Mouse (Mus musculus) heart, embryonic 12.5 days (tissue): Measurements from ENCODE around the gene Cacna2d2. TPM values are rescaled to one million over a fixed set of nuclear protein-coding genes. Genes with fewer than 3 reads are reported as not detected.
A peak's percentile ranks its signal among the peaks of the same experiment; 100 is the strongest.

Source experiments
- ATAC-seq: fragments of 200-750 bp; cut with Nextera tagmentation; 2 replicates; pipeline ENCODE4 v1.8.0; 2017; ENCODE audit warnings: moderate TSS enrichment, moderate library complexity; ENCODE audit not compliant: insufficient number of reproducible peaks, low FRiP score
- H3K27ac ChIP-seq: fragments of 300-500 bp; sonication (generic); 2 replicates; pipeline ENCODE4 v1.5.1; 2016; ENCODE audit warnings: mild to moderate bottlenecking, moderate library complexity; ENCODE audit not compliant: poor library complexity, severe bottlenecking
- H3K27me3 ChIP-seq: fragments of 300-500 bp; sonication (generic); replicated peaks from 2 replicates; pipeline ENCODE4 v1.6.1; 2016; ENCODE audit warnings: mild to moderate bottlenecking, moderate library complexity
- H3K36me3 ChIP-seq: fragments of 300-500 bp; sonication (generic); 2 replicates; pipeline ENCODE4 v1.6.1; 2016; ENCODE audit warnings: mild to moderate bottlenecking, moderate library complexity
- H3K4me1 ChIP-seq: fragments of 300-500 bp; sonication (generic); replicated peaks from 2 replicates; pipeline ENCODE4 v1.6.1; 2016; ENCODE audit warnings: mild to moderate bottlenecking
- H3K4me2 ChIP-seq: fragments of 300-500 bp; sonication (generic); 2 replicates; pipeline ENCODE4 v1.6.1; 2016; ENCODE audit warnings: mild to moderate bottlenecking, moderate library complexity
- H3K4me3 ChIP-seq: fragments of 300-500 bp; sonication (generic); 2 replicates; pipeline ENCODE4 v1.5.1; 2016; ENCODE audit warnings: mild to moderate bottlenecking
- H3K9ac ChIP-seq: fragments of 300-500 bp; sonication (generic); 2 replicates; pipeline ENCODE4 v1.6.1; 2016; ENCODE audit warnings: mild to moderate bottlenecking, moderate library complexity
- H3K9me3 ChIP-seq: fragments of 300-500 bp; sonication (generic); replicated peaks from 2 replicates; pipeline ENCODE4 v1.6.1; 2016; ENCODE audit warnings: mild to moderate bottlenecking, moderate library complexity
- WGBS: fragments of 180-500 bp; shearing (Covaris S2); methylation state at CpG from one replicate; pipeline ENCODE4 v1.1.7; 2016; 5-methylcytosine and 5-hydroxymethylcytosine counted together
- polyA plus RNA-seq: library from polyadenylated mRNA; unstranded; fragments of >200 nt; fragmentation: Nextera tagmentation; extraction: Ambion mirVana; gene quantifications from 2 replicates; pipeline ENCODE4 v1.2.1, GENCODE M21; 2016

Cacna2d2 gene
- polyA plus RNA-seq, 1 experiment from 2014 or later = 6.2 TPM

GRCm38 (mm10) chr9:107539940-107540339 is 140.5 kb downstream of the Cacna2d2 start:
- H3K9me3 ChIP-seq = no peaks in the 10 kb centered on the region
- ATAC-seq = no peak
- WGBS = 92% methylated on average over 8 of the region's 8 CpGs
- H3K4me1 ChIP-seq = peaks cover 42% of the 10 kb centered on the region
- peaks cover 53% of the 10 kb centered on the region for H3K36me3 ChIP-seq
- H3K27me3 ChIP-seq = no peaks in the 10 kb centered on the region
- H3K9ac ChIP-seq = no peak overlapping the region
- H3K27ac ChIP-seq = no peak overlapping the region
- H3K4me3 ChIP-seq = no peak overlapping the region
- H3K4me2 ChIP-seq = no peak overlapping the region

- ATAC-seq = no peak
- Histone ChIP-seq H3K9ac (no peak overlapping the region), H3K9me3 (no peaks in the 10 kb centered on the region), H3K27me3 (no peaks in the 10 kb centered on the region), H3K4me2 (no peak overlapping the region), H3K4me3 (no peak overlapping the region), H3K27ac (no peak overlapping the region), H3K4me1 (peaks cover 38% of the 10 kb centered on the region), H3K36me3 (peaks cover 57% of the 10 kb centered on the region)
- 66% methylated on average over 4 of the region's 4 CpGs for WGBS
These were observed 141.0 kb downstream of the Cacna2d2 start for GRCm38 (mm10) chr9:107540420-107540819.

- H3K4me1 ChIP-seq = peaks cover 33% of the 10 kb centered on the region
- ATAC-seq = no peak
- no peaks in the 10 kb centered on the region for H3K9me3 ChIP-seq
- H3K4me3 ChIP-seq = peak overlapping the region; percentile 74
- peaks cover 57% of the 10 kb centered on the region for H3K36me3 ChIP-seq
- H3K9ac ChIP-seq = peak overlapping the region; percentile 86; the same call in 1 of the 2 replicates
- no peaks in the 10 kb centered on the region for H3K27me3 ChIP-seq
- WGBS = 27% methylated on average over 10 of the region's 10 CpGs
- H3K27ac ChIP-seq = no peak overlapping the region
- peak overlapping the region; percentile 93 for H3K4me2 ChIP-seq
These were observed 141.6 kb downstream of the Cacna2d2 start for GRCm38 (mm10) chr9:107541005-107541404.

- peak within 1 kb of the TSS; percentile 86 for H3K9ac ChIP-seq
- WGBS = 1% methylated on average over 46 of the region's 46 CpGs
- H3K4me3 ChIP-seq = peak within 1 kb of the TSS; percentile 74
- H3K4me2 ChIP-seq = peak within 1 kb of the TSS; percentile 93
- H3K4me1 ChIP-seq = peaks cover 28% of the 10 kb centered on the region
- peak within 1 kb of the TSS; percentile 38; the same call in 1 of the 2 replicates for H3K27ac ChIP-seq
- H3K27me3 ChIP-seq = no peaks in the 10 kb centered on the region
- H3K36me3 ChIP-seq = peaks cover 54% of the 10 kb centered on the region
- ATAC-seq = peak; percentile 88
- H3K9me3 ChIP-seq = no peaks in the 10 kb centered on the region
These were observed 142.3 kb downstream of the Cacna2d2 start, which contains the start of the genes Cyb561d2 and Nprl2 for GRCm38 (mm10) chr9:107541474-107542351. TSS of gene Cyb561d2 (minus strand) at chr9:107542193. TSS of gene Nprl2 (plus strand) at chr9:107542226.

- 2% methylated on average over 11 of the region's 11 CpGs for WGBS
- peak; percentile 5; the same call in 1 of the 2 replicates for ATAC-seq
- Histone ChIP-seq H3K27ac (peak overlapping the region; percentile 38; the same call in 1 of the 2 replicates), H3K27me3 (no peaks in the 10 kb centered on the region), H3K9ac (peak overlapping the region; percentile 86), H3K36me3 (peaks cover 49% of the 10 kb centered on the region), H3K4me3 (peak overlapping the region; percentile 74), H3K4me1 (peaks cover 28% of the 10 kb centered on the region), H3K9me3 (no peaks in the 10 kb centered on the region), H3K4me2 (peak overlapping the region; percentile 93)
These were observed 142.9 kb downstream of the Cacna2d2 start for GRCm38 (mm10) chr9:107542352-107542686.

GRCm38 (mm10) chr9:107542721-107543120 is 143.3 kb downstream of the Cacna2d2 start:
- Histone ChIP-seq H3K27ac (no peak overlapping the region), H3K36me3 (peaks cover 45% of the 10 kb centered on the region), H3K4me2 (peak overlapping the region; percentile 93), H3K9ac (peak overlapping the region; percentile 86), H3K9me3 (no peaks in the 10 kb centered on the region), H3K4me1 (peaks cover 29% of the 10 kb centered on the region), H3K4me3 (peak overlapping the region; percentile 74), H3K27me3 (0 out of 2 replicates have a peak, but pooled peaks cover under 1% of the 10 kb centered on the region)
- no peak for ATAC-seq
- 44% methylated on average over 8 of the region's 8 CpGs for WGBS

GRCm38 (mm10) chr9:107543299-107543698 is 143.9 kb downstream of the Cacna2d2 start:
- 84% methylated on average over 11 of the region's 11 CpGs for WGBS
- Histone ChIP-seq H3K27ac (no peak overlapping the region), H3K9me3 (no peaks in the 10 kb centered on the region), H3K36me3 (peaks cover 39% of the 10 kb centered on the region), H3K27me3 (peaks cover 6% of the 10 kb centered on the region), H3K9ac (no peak overlapping the region), H3K4me1 (peaks cover 29% of the 10 kb centered on the region), H3K4me2 (peak overlapping the region; percentile 93), H3K4me3 (peak overlapping the region; percentile 74; the same call in 1 of the 2 replicates)
- no peak for ATAC-seq

- Histone ChIP-seq H3K36me3 (peaks cover 30% of the 10 kb centered on the region), H3K4me1 (peaks cover 29% of the 10 kb centered on the region), H3K4me3 (no peak overlapping the region), H3K4me2 (no peak overlapping the region), H3K27ac (no peak overlapping the region), H3K9ac (no peak overlapping the region), H3K9me3 (no peaks in the 10 kb centered on the region), H3K27me3 (peaks cover 16% of the 10 kb centered on the region)
- WGBS = 94% methylated on average over 17 of the region's 17 CpGs
- no peak for ATAC-seq
These were observed 144.8 kb downstream of the Cacna2d2 start for GRCm38 (mm10) chr9:107544196-107544700.

GRCm38 (mm10) chr9:107544729-107545128 is 145.3 kb downstream of the Cacna2d2 start:
- 90% methylated on average over 12 of the region's 12 CpGs for WGBS
- Histone ChIP-seq H3K4me3 (no peak overlapping the region), H3K36me3 (peaks cover 25% of the 10 kb centered on the region), H3K27ac (no peak overlapping the region), H3K9me3 (no peaks in the 10 kb centered on the region), H3K4me2 (no peak overlapping the region), H3K9ac (no peak overlapping the region), H3K27me3 (peaks cover 20% of the 10 kb centered on the region), H3K4me1 (peaks cover 29% of the 10 kb centered on the region)
- no peak for ATAC-seq

- Histone ChIP-seq H3K27ac (no peak overlapping the region), H3K9ac (no peak overlapping the region), H3K4me1 (peaks cover 29% of the 10 kb centered on the region), H3K4me3 (no peak overlapping the region), H3K27me3 (peaks cover 25% of the 10 kb centered on the region), H3K36me3 (peaks cover 21% of the 10 kb centered on the region), H3K9me3 (no peaks in the 10 kb centered on the region), H3K4me2 (no peak overlapping the region)
- ATAC-seq = no peak
- WGBS = 86% methylated on average over 10 of the region's 10 CpGs
These were observed 145.8 kb downstream of the Cacna2d2 start for GRCm38 (mm10) chr9:107545199-107545598.

GRCm38 (mm10) chr9:107545602-107546001 is 146.2 kb downstream of the Cacna2d2 start:
- Histone ChIP-seq H3K4me3 (no peak overlapping the region), H3K36me3 (peaks cover 21% of the 10 kb centered on the region), H3K4me2 (no peak overlapping the region), H3K27ac (no peak overlapping the region), H3K9ac (no peak overlapping the region), H3K27me3 (peaks cover 29% of the 10 kb centered on the region), H3K4me1 (peaks cover 30% of the 10 kb centered on the region), H3K9me3 (no peaks in the 10 kb centered on the region)
- 11% methylated on average over 3 of the region's 3 CpGs for WGBS
- ATAC-seq = no peak
